Mouse (Mus musculus) regulatory T cell (primary cell): Measurements from ENCODE around the gene Phkg1.
"Not testable (repeated sequence)": the region's sequence is repeated elsewhere in the genome, so short reads cannot be mapped to it uniquely, and the experiment has no call there.

ENCODE experiments used
- in situ Hi-C: fragments of 300-600 bp; cut with MboI, MseI; formaldehyde crosslinking; loops from one replicate; pipeline ENCODE4 v1.15.1; 2025; ENCODE audit warnings: high pct_unique_total_duplicates

The Phkg1 gene

DNA sequence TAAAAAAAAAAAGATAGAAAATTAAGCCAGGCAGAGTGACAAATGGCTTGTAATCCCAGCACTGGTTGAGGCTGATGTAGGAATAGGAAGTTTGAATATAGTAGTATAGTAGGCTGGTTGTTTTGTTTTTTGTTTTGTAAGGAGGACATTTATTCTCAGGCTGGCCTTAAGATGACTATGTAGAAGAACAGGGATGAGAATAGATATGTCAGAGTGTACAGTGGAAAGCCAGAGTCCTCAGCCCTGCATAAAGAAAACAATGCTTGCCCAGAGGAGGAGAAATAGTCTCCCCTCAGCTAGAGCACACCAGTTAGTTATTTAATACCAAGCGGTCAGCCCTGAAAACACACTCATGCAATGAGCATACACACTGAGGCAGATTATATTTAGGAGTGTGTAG is at the start of gene Phkg1:
Phkg1 (minus strand) TSS at position 101 of the 400 bp plus-strand sequence.
- in situ Hi-C loops, result no loop called here

DNA sequence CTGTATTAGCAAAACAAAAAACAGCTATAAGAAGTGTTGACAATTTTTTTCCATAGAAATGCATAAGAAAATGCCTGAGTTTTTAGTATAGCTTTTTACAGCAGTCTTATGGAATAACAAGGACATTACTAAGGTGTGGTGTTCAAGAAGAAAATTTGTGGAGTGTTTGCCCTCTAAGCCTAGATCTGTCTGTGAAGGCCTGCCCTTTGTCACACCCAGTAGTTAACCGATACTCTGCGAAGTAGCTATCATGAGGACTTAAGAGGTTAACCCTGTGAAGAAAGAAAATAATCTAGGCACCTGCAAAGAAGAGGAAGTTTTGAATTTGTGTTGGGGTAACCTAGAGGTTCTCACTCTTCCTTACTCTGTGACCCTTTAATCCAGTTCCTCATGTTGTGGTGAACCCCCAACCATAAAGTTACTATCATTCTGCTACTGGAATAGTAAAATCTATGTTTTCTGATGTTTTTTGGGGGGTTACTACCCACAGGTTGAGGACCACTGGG is 49.2 kb upstream of the Phkg1 start:
- in situ Hi-C loops, result loop anchor here (25.0 kb wide), 1 partner anchor 935 kb away; the partner anchor contains the start of genes Ran and Stx2

DNA sequence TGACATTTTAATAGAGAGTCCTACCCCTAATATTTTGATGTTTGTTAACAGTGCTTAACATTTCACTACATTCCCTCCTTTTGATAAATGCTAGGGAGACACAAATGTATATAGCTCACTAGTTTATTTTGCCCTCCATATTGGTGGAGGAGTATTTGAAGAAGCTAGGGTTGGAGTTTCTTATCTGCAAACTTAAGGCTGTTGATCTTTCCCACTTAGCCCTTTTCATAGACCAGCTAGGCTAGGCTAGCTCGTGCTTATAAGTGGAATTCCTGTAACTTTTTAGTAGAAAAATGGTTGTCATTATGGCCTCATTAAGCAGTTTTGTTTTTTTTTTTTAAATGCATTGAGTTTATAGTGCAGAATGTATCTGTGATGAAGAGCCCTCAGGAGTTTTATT is 45.1 kb upstream of the Phkg1 start:
- in situ Hi-C loops, result loop anchor here (25.0 kb wide), 1 partner anchor 931 kb away; the partner anchor contains the start of genes Ran and Stx2

DNA sequence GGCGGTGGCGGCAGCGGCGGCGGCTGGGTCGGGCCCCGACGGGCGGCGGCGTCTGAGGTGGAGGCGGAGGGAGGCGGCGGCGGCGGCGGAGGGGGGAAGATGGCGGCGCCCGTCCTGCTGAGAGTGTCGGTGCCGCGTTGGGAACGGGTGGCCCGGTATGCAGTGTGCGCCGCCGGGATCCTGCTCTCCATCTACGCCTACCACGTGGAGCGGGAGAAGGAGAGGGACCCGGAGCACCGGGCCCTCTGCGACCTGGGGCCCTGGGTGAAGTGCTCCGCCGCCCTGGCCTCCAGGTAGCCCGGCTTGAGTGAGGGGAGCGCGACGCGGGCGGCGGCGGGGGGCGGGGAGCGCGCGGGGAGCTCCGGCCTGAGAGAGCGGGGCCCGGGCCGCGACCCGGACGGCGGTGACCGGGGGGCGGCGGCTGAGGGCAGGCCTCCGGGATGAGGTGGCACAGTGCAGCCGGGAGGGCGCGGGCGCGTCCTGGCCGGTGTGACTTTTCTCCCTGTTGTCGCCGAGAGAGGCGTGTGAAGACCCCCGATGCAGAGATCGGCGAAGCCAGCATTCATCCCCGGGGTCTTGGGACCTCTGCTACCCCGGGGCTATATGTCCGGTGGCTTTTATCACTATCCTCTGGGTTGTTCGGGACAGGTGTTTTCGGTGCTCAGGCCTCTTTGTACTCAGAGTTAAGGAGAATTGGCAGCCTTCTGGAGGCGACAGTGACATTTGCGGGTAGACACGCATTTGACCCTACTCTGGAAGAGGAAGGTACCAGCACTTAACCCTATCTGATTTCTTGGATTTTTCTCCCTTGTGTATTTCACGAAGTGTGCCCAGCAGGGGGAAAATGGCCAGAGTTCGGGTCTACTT is 44.0 kb upstream of the Phkg1 start:
- in situ Hi-C loops, result loop anchor here (25.0 kb wide), 1 partner anchor 930 kb away; the partner anchor contains the start of genes Ran and Stx2

DNA sequence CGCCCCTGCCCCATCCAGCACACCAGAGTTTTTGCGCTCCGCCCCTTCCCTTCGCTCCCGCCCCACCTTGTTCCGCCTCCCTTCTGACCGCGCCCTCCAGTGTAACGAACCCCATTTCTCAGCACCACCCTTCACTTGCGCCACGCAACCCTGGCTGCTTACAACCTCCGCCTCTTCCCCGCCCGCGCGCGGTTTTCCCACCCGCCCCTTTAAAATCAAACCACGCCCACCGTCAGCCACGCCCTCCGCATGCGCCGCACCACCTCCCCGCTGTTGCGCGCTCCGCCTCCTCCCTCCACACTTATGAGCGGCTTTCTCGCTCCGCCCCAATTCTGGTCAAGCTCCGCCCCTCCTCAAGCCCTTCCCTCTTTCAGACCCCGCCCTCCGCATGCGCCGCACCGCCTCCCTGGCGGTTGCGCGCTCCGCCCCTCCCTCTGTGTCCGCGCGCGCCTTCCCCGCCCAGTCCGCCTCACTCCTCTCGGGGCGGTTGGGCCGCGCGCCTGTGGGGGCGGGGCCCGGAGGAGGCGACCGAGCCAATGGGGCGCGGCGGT is 43.2 kb upstream of the Phkg1 start, which contains the start of gene Vkorc1l1:
Vkorc1l1 (plus strand) TSS at position 476 of the 551 bp plus-strand sequence.
- in situ Hi-C loops, result loop anchor here (25.0 kb wide), 1 partner anchor 929 kb away; the partner anchor contains the start of genes Ran and Stx2

DNA sequence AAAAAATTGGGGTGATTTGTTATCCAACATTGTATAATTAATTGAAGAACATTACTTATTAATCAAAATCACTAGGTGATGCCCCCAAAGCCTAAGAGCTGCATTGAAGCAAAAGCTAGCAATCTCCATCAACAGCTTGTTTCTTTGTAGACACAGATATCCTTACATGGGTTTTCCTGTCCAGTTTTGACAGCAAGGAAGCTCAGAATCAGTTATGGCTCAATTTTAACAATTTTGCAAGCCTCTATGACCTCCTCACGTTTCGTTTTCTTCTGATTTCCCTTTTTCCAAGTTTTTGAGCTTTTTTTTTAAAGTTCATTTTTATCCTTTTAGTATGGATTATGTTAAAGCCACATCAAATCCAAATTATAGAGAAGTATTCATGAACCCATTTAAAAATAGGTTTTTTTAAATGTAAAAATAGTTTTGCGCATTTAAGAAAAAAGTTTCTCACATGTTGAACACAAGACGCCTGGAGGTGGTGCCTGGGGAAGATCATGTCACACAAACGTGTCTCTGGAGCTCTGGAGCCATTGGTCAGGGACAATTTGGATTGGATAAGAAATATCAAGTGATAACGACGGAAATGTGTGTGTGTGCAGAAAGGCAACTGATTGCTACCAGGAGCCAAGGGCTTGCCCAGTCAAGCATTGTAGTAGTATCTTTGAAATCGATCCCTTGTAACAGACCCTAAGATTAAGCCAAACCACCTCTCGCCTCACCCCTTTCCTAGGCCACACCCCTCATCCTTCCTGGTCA is 42.6 kb upstream of the Phkg1 start:
- in situ Hi-C loops, result loop anchor here (25.0 kb wide), 1 partner anchor 929 kb away; the partner anchor contains the start of genes Ran and Stx2

DNA sequence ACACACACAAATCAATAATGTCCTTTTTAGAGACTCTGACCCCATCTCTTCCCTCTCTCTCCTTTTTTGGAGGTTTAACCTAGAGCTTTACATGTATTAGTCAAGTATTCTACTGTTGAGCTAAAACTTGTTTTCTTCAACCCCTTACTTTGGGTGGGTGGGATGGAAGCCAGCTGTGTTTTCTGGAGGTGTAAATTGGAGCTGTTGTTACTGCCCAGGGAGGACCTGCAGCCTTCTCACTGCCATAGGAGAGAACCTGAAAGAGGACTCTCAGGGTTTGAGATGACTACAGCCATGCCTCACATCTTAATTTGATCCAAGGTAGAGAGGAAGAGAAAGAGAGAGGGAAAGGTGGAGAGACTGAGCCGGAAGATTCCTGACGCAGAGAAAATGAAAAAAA is 41.9 kb upstream of the Phkg1 start:
- in situ Hi-C loops, result loop anchor here (25.0 kb wide), 1 partner anchor 928 kb away; the partner anchor contains the start of genes Ran and Stx2

DNA sequence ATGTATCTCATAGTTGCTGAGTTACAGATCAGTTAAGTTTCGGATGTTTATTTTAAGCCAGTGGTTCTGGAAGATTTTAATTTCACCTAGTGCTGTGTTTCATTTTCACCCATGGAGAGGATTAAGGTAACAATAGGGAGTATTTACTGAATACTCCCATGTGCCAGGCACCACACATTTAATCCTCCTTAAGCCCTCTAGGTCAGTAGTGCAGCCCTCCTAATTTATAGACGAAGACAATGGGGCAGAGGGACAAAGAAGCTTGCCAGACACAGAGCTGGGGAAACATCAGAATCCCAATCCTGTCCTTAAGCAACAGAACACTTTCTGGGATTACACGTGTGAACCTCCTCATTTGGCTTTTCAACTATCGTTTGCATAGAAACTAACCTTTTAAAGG is 38.6 kb upstream of the Phkg1 start:
- in situ Hi-C loops, result loop anchor here (25.0 kb wide), 1 partner anchor 925 kb away; the partner anchor contains the start of genes Ran and Stx2

DNA sequence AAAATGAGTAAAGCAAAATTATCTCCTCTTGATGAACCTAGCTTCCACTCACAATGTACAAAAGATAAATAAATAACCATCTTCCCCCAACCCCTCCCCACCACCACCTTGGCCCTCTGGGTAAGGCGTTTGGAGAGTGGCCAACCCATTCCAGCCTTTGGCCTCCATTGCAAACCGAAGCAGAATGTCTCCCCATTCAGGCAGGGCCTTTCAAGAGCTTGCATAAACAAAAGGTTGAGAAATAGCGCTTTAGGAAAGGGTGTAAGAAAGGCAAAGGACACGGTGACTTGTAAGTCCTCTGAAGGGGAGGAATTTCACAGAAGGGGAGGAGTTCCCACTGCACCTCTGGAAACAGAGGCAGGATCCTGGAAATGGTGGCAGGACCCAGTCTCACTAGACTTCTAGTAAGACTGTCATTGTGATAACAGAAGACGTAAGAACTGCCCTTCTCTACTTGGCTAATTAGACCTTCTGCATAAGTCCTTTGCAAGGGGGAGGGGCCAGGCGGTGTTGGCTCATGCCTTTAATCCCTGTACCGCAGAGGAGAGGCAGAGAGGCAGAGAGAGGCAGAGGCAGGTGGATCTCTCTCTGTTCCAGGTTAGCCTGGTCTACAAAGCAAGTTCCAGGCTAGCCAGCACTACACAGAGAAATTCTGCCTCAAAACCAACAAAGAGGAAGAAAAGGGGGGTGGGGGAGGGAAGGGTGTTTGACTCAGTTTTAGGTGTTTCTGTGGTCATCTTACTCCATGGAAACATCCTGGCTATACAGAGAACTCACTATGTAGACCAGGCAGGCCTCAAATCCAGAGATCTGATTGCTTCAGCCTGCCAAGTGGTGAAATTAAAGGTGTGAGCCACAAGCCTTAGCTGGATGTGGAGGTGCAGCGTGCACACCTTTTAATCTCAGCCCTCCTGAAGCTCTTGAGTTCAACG is 31.8 kb upstream of the Phkg1 start:
- in situ Hi-C loops, result loop anchor here (25.0 kb wide), 1 partner anchor 918 kb away; the partner anchor contains the start of genes Ran and Stx2

DNA sequence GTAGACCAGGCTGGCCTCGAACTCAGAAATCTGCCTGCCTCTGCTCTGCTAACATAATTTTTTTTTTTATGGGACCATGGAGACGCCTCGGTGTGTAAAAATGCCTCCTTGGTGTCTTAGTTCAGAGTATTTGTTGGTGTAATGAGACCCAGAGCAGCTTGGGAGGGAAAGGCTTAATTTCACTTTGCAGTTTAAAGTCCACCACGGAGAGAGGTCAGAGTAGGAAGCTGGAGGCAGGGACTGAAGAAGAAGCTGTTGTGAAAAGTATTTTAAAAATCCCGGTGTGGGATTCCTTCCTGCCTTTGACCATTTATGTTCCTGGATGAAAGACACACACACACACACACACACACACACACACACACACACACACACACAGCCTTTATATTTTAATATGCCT is 27.6 kb upstream of the Phkg1 start:
- in situ Hi-C loops, result loop anchor here (25.0 kb wide), 1 partner anchor 914 kb away; the partner anchor contains the start of genes Ran and Stx2

DNA sequence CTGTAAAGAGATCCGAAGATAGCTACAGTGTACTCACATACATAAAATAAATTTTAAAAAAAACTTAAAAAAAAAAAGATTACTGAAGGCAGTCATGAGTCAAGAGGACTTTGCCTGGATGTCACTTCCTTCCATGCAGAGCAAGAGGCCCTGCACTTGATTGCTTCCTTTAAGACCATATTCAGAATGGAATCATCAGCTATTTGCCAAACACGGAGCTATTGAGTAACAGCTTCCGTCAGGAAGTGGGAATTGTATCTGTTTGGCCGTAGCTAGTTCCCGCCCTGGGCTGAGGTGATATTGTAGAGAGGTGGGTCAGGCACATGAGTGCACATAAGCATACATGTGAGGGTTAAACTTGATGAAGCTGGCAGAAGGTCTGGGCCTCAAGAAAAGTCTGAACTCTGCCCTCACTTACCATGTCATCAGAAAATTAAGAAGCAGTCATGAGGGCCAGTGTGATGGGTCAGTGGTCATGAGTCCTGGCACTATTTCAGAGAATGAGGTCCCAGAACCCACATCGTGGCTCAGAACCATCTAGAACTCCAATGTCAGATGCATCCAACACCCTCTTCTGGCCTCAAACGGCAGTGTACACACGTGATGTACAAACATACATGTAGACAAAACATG is 26.6 kb upstream of the Phkg1 start:
- in situ Hi-C loops, result loop anchor here (25.0 kb wide), 1 partner anchor 913 kb away; the partner anchor contains the start of genes Ran and Stx2

DNA sequence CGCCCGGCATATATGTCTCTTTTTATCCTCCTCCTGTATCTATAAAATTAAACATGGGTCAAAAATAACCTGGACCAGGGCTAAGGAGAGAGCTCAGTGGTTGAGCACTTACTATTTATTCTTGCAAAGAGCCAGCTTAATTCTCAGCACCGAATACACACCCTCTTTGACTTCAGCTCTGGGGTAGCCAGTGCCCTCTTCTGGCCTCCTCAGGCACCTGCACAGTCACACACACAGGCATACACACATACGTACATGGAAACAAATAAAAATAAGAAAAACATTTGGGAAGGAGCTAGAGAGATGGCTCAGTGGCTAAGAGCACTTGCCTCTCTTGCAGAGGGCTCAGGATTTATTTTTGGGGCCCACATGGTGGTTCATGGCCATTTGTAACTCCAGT is 23.6 kb upstream of the Phkg1 start:
- in situ Hi-C loops, result no loop called here

DNA sequence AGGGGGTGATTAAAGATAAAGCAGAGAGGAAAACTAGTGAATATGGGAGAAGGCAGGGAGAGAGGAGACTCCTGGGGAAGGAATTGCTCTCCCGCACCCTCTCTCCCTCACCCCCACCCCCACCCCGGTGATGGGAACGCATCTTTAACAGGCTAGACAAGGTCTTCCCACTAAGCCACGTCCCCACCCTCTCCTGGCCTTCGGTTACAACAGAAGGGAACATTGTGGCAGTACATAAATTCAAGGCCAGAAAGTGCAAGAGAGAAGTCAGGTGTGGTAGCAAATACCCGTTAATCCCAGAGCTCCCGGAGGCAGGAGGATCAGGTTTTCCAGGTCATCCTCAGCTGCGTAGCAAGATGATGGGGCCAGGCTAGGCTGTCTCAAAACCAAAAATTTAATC is 21.0 kb upstream of the Phkg1 start:
- in situ Hi-C loops, result no loop called here

DNA sequence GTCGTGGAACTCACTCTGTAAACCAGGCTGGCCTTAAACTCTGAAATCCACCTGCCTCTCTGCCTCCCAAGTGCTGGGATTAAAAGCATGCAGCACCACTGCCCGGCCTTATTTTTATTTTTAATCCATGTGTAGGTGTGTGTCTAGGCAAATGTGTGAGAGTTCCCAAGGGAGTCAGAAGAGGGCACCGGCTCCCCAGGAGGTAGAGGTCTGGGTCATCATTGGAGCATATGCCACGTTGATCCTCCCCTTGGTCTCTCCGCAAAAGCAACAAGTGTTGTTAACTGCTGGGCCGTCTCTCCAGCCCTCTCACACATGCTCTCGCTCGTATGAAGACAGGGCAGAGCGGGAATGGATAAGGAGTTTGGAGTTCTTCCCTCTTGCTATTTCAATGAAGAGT is 20.4 kb upstream of the Phkg1 start:
- in situ Hi-C loops, result no loop called here

DNA sequence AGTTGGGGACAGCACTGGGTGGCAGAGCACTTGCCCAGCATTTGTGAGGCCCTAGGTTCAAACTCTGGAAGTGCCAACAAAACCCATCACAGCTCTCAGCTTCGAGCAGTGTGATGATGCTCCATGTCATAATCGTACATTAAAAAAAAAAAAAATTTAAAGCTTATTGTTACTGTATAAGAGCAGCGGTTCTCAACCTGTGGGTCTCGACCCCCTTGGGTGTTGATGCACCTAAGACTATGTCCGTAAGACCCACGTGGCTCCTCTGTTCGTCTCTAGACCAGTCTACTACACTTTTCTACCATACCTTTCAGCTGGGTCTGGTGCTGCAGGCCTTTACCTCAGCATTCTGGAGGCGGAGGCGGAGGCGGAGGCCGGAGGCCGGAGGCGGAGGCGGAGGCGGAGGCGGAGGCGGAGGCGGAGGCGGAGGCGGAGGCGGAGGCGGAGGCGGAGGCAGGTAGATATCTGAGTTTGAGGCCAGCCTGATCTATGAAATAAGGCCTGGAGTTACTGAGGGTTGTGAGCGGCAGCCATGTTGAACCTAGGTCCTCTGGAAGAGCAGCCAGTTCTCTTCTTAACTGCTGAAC is 19.8 kb upstream of the Phkg1 start:
- in situ Hi-C loops, result no loop called here

DNA sequence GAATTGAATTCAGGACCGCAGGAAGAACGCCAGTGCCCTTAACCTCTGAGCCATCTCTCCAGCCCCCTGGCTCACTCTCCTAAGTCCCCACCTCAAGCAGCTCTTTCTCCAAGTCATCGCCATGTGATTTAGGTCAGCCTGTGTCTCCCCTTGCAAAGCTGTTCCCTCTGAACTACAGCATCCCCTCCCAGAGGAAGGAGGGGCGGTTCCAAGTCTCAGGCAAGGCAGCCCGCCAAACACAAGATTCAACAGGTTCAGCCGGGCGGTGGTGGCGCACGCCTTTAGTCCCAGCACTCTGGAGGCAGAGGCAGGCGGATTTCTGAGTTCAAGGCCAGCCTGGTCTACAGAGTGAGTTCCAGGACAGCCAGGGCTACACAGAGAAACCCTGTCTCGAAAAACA is 17.1 kb upstream of the Phkg1 start:
- in situ Hi-C loops, result not testable (repeated sequence)

DNA sequence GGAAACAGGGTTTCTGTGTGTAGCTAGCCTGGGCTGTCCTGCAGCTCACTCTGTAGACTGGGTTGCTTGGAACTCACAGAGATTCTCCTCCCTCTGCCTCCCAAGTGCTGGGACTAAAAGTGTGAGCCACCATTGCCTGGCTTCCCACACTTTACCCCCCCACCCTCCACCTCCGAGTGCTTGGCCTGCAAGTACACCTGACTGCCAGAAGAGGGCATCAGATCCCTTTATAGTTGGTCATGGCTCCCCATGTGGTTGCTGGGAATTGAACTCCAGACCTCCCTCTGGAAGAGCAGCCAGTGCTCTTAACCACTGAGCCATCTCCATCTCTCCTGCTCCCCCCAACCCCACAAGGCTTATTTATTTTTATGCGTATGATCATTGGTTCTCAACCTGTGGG is 15.7 kb upstream of the Phkg1 start:
- in situ Hi-C loops, result no loop called here

DNA sequence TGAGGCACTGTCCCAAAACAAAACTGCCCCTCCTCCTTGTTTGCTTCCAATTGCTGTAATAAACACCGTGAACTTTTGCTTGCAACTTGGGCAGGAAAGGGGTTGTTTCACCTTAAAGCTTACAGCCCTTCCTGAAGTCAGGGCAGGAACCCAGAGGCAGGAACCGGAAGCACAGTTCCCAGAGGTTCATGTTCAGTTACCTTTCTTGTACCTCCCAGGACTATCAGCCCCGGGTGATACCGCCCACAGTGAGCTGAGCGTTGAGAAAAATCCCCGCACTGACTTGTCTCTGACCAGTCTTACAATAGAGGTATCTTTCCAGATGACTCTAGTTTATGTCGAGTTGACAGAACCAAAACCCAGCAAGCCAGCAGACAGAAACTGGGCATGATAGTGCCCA is 11.2 kb upstream of the Phkg1 start:
- in situ Hi-C loops, result no loop called here

DNA sequence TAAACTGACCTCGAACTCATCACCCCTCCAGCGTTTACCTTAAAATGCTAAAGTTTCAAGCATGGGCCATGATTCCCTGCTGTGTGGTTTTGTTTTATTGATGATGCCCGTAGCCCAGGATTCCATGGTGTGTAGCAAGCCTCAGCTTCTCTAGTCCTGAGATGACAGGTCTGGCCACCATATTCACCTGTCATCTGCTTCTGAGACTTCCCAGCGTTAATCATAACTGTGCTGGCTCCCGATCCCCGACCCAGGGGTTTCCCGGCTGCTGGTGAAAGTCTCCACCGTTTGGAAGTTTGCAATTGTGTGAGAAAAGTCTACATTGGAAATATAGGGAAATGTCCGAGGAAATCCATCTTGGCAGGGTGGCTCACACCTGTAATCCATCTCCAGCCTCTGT is 10.8 kb upstream of the Phkg1 start:
- in situ Hi-C loops, result no loop called here
